Mouse (Mus musculus): ENCODE data around the gene Prickle3.

GRCm38 (mm10) chrX:7658031-7658784 lies 1.1 kb downstream of the Prickle3 start:
- TF ChIP-seq CTCF (IDR thresholded peaks at IDR 0.05; ENCODE audit: borderline replicate concordance, extremely low read depth, insufficient read depth, insufficient read length) = no peak
- no peak for TF ChIP-seq POLR2A (IDR thresholded peaks at IDR 0.05; ENCODE audit: borderline replicate concordance, extremely low read depth, insufficient read depth, insufficient read length, poor library complexity, severe bottlenecking)

Data from brain, embryonic 14.5 days (tissue).